Mouse (Mus musculus): Measurements from ENCODE around the gene Nrl. TPM values are rescaled to one million over a fixed set of nuclear protein-coding genes. Genes with fewer than 3 reads are reported as not detected.

Gene Nrl
- polyA plus RNA-seq, 1 experiment from 2014 or later: not detected

GRCm38 (mm10) chr14:55550191-55550590, 25.4 kb upstream of the Nrl start:
- DNase-seq (ENCODE audit: low spot score) (no peak), ATAC-seq (replicated peaks; ENCODE audit: insufficient number of reproducible peaks, low FRiP score, low TSS enrichment, low read depth) (no peak)
- H3K4me3 ChIP-seq (ENCODE audit: low read depth, low read length): no peak overlapping the region
- no peak overlapping the region for H3K27ac ChIP-seq (replicated peaks; ENCODE audit: low read depth, low read length)
- no peaks in the 10 kb centered on the region for H3K4me1 ChIP-seq (ENCODE audit: control insufficient read depth, insufficient read depth, low read length)
- H3K9ac ChIP-seq (replicated peaks; ENCODE audit: low read length): no peak overlapping the region
- WGBS: 86% methylated on average over 6 of the region's 6 CpGs
- H3K9me3 ChIP-seq (replicated peaks; ENCODE audit: control insufficient read depth, low read length): no peaks in the 10 kb centered on the region
- H3K36me3 ChIP-seq (replicated peaks; ENCODE audit: control insufficient read depth, insufficient read depth, low read depth, low read length): no peaks in the 10 kb centered on the region; the same call in 1 of the 2 replicates
- no peak overlapping the region for H3K4me2 ChIP-seq (ENCODE audit: low read depth, low read length)
- no peaks in the 10 kb centered on the region for H3K27me3 ChIP-seq (ENCODE audit: control insufficient read depth, insufficient read depth, low read length)

- H3K27me3 ChIP-seq (ENCODE audit: control insufficient read depth, insufficient read depth, low read length): no peaks in the 10 kb centered on the region
- no peaks in the 10 kb centered on the region for H3K9me3 ChIP-seq (replicated peaks; ENCODE audit: control insufficient read depth, low read length)
- ATAC-seq (replicated peaks; ENCODE audit: insufficient number of reproducible peaks, low FRiP score, low TSS enrichment, low read depth): no peak
- H3K9ac ChIP-seq (replicated peaks; ENCODE audit: low read length): no peak overlapping the region
- no peak overlapping the region for H3K27ac ChIP-seq (replicated peaks; ENCODE audit: low read depth, low read length)
- no peaks in the 10 kb centered on the region; the same call in none of the 2 replicates for H3K36me3 ChIP-seq (replicated peaks; ENCODE audit: control insufficient read depth, insufficient read depth, low read depth, low read length)
- no peak overlapping the region for H3K4me3 ChIP-seq (ENCODE audit: low read depth, low read length)
- H3K4me2 ChIP-seq (ENCODE audit: low read depth, low read length): no peak overlapping the region
- DNase-seq (ENCODE audit: low spot score): no peak
- no peaks in the 10 kb centered on the region for H3K4me1 ChIP-seq (ENCODE audit: control insufficient read depth, insufficient read depth, low read length)
- WGBS: 87% methylated on average over 9 of the region's 9 CpGs
These were observed 19.6 kb upstream of the Nrl start for GRCm38 (mm10) chr14:55544334-55544733.

GRCm38 (mm10) chr14:55542268-55542667, 17.5 kb upstream of the Nrl start:
- Histone ChIP-seq H3K4me1 (ENCODE audit: control insufficient read depth, insufficient read depth, low read length) (no peaks in the 10 kb centered on the region), H3K36me3 (replicated peaks; ENCODE audit: control insufficient read depth, insufficient read depth, low read depth, low read length) (no peaks in the 10 kb centered on the region; the same call in 1 of the 2 replicates), H3K27me3 (ENCODE audit: control insufficient read depth, insufficient read depth, low read length) (no peaks in the 10 kb centered on the region), H3K27ac (replicated peaks; ENCODE audit: low read depth, low read length) (no peak overlapping the region), H3K4me3 (ENCODE audit: low read depth, low read length) (no peak overlapping the region), H3K9ac (replicated peaks; ENCODE audit: low read length) (no peak overlapping the region), H3K9me3 (replicated peaks; ENCODE audit: control insufficient read depth, low read length) (no peaks in the 10 kb centered on the region), H3K4me2 (ENCODE audit: low read depth, low read length) (no peak overlapping the region)
- no peak for ATAC-seq (replicated peaks; ENCODE audit: insufficient number of reproducible peaks, low FRiP score, low TSS enrichment, low read depth)
- no peak for DNase-seq (ENCODE audit: low spot score)
- 95% methylated on average over 12 of the region's 12 CpGs for WGBS

- WGBS: 8% methylated on average over 10 of the region's 10 CpGs
- no peaks in the 10 kb centered on the region for H3K27me3 ChIP-seq (ENCODE audit: control insufficient read depth, insufficient read depth, low read length)
- no peaks in the 10 kb centered on the region for H3K4me1 ChIP-seq (ENCODE audit: control insufficient read depth, insufficient read depth, low read length)
- peak overlapping the region; percentile 77 for H3K9ac ChIP-seq (replicated peaks; ENCODE audit: low read length)
- DNase-seq (ENCODE audit: low spot score) (peak; percentile 67), ATAC-seq (replicated peaks; ENCODE audit: insufficient number of reproducible peaks, low FRiP score, low TSS enrichment, low read depth) (no peak)
- peak overlapping the region; percentile 86 for H3K4me2 ChIP-seq (ENCODE audit: low read depth, low read length)
- H3K27ac ChIP-seq (replicated peaks; ENCODE audit: low read depth, low read length): peak overlapping the region; percentile 76
- H3K4me3 ChIP-seq (ENCODE audit: low read depth, low read length): peak overlapping the region; percentile 62
- H3K9me3 ChIP-seq (replicated peaks; ENCODE audit: control insufficient read depth, low read length): no peaks in the 10 kb centered on the region
- no peaks in the 10 kb centered on the region; the same call in 1 of the 2 replicates for H3K36me3 ChIP-seq (replicated peaks; ENCODE audit: control insufficient read depth, insufficient read depth, low read depth, low read length)
These were observed 16.1 kb upstream of the Nrl start for GRCm38 (mm10) chr14:55540787-55541321.

GRCm38 (mm10) chr14:55540067-55540786, 15.4 kb upstream of the Nrl start, which contains the start of gene Pck2:
Gene Pck2 (plus strand): TSS chr14:55540266.
- Histone ChIP-seq H3K36me3 (replicated peaks; ENCODE audit: control insufficient read depth, insufficient read depth, low read depth, low read length) (no peaks in the 10 kb centered on the region; the same call in 1 of the 2 replicates), H3K4me3 (ENCODE audit: low read depth, low read length) (peak within 1 kb of the TSS; percentile 62), H3K27ac (replicated peaks; ENCODE audit: low read depth, low read length) (peak within 1 kb of the TSS; percentile 76), H3K4me2 (ENCODE audit: low read depth, low read length) (peak within 1 kb of the TSS; percentile 86), H3K9me3 (replicated peaks; ENCODE audit: control insufficient read depth, low read length) (no peaks in the 10 kb centered on the region), H3K9ac (replicated peaks; ENCODE audit: low read length) (peak within 1 kb of the TSS; percentile 77), H3K4me1 (ENCODE audit: control insufficient read depth, insufficient read depth, low read length) (no peaks in the 10 kb centered on the region), H3K27me3 (ENCODE audit: control insufficient read depth, insufficient read depth, low read length) (no peaks in the 10 kb centered on the region)
- peak; percentile 89 for ATAC-seq (replicated peaks; ENCODE audit: insufficient number of reproducible peaks, low FRiP score, low TSS enrichment, low read depth)
- WGBS: under 1% methylated on average over 32 of the region's 32 CpGs
- peak; percentile 87 for DNase-seq (ENCODE audit: low spot score)

GRCm38 (mm10) chr14:55536116-55536745, 11.4 kb upstream of the Nrl start:
- WGBS: 49% methylated on average over 6 of the region's 6 CpGs
- no peak overlapping the region for H3K4me3 ChIP-seq (ENCODE audit: low read depth, low read length)

GRCm38 (mm10) chr14:55527940-55528339, 3.2 kb upstream of the Nrl start:
- Histone ChIP-seq H3K4me2 (ENCODE audit: low read depth, low read length) (no peak overlapping the region), H3K27me3 (ENCODE audit: control insufficient read depth, insufficient read depth, low read length) (no peaks in the 10 kb centered on the region), H3K36me3 (replicated peaks; ENCODE audit: control insufficient read depth, insufficient read depth, low read depth, low read length) (no peaks in the 10 kb centered on the region), H3K9me3 (replicated peaks; ENCODE audit: control insufficient read depth, low read length) (no peaks in the 10 kb centered on the region), H3K27ac (replicated peaks; ENCODE audit: low read depth, low read length) (no peak overlapping the region), H3K4me3 (ENCODE audit: low read depth, low read length) (no peak overlapping the region), H3K4me1 (ENCODE audit: control insufficient read depth, insufficient read depth, low read length) (no peaks in the 10 kb centered on the region), H3K9ac (replicated peaks; ENCODE audit: low read length) (no peak overlapping the region)
- ATAC-seq (replicated peaks; ENCODE audit: insufficient number of reproducible peaks, low FRiP score, low TSS enrichment, low read depth) (no peak), DNase-seq (ENCODE audit: low spot score) (peak; percentile 56)
- WGBS: 22% methylated on average over 3 of the region's 3 CpGs

More at GRCm38 (mm10) chr14:55536116-55536745, 11.4 kb upstream of the Nrl start:
- no peaks in the 10 kb centered on the region for H3K9me3 ChIP-seq (replicated peaks; ENCODE audit: control insufficient read depth, low read length)
- H3K27ac ChIP-seq (replicated peaks; ENCODE audit: low read depth, low read length): no peak overlapping the region
- H3K27me3 ChIP-seq (ENCODE audit: control insufficient read depth, insufficient read depth, low read length): no peaks in the 10 kb centered on the region
- DNase-seq (ENCODE audit: low spot score) (peak; percentile 42), ATAC-seq (replicated peaks; ENCODE audit: insufficient number of reproducible peaks, low FRiP score, low TSS enrichment, low read depth) (no peak)
- no peak overlapping the region for H3K9ac ChIP-seq (replicated peaks; ENCODE audit: low read length)
- H3K36me3 ChIP-seq (replicated peaks; ENCODE audit: control insufficient read depth, insufficient read depth, low read depth, low read length): no peaks in the 10 kb centered on the region
- H3K4me2 ChIP-seq (ENCODE audit: low read depth, low read length): no peak overlapping the region
- H3K4me1 ChIP-seq (ENCODE audit: control insufficient read depth, insufficient read depth, low read length): no peaks in the 10 kb centered on the region

- H3K27ac ChIP-seq (replicated peaks; ENCODE audit: low read depth, low read length): no peak overlapping the region
- no peak for ATAC-seq (replicated peaks; ENCODE audit: insufficient number of reproducible peaks, low FRiP score, low TSS enrichment, low read depth)
- H3K36me3 ChIP-seq (replicated peaks; ENCODE audit: control insufficient read depth, insufficient read depth, low read depth, low read length): no peaks in the 10 kb centered on the region
- H3K27me3 ChIP-seq (ENCODE audit: control insufficient read depth, insufficient read depth, low read length): peaks cover 7% of the 10 kb centered on the region
- H3K4me3 ChIP-seq (ENCODE audit: low read depth, low read length): no peak overlapping the region
- 87% methylated on average over 2 of the region's 2 CpGs for WGBS
- no peaks in the 10 kb centered on the region for H3K4me1 ChIP-seq (ENCODE audit: control insufficient read depth, insufficient read depth, low read length)
- H3K9me3 ChIP-seq (replicated peaks; ENCODE audit: control insufficient read depth, low read length): no peaks in the 10 kb centered on the region
- no peak for DNase-seq (ENCODE audit: low spot score)
- H3K9ac ChIP-seq (replicated peaks; ENCODE audit: low read length): no peak overlapping the region
- H3K4me2 ChIP-seq (ENCODE audit: low read depth, low read length): no peak overlapping the region
These were observed 1.9 kb upstream of the Nrl start for GRCm38 (mm10) chr14:55526674-55527073.

Measured in embryonic facial prominence, embryonic 11.5 days (tissue).